Mouse (Mus musculus) hindbrain, embryonic 11.5 days (tissue): ENCODE results near the gene Galm. TPM values are rescaled to one million over a fixed set of nuclear protein-coding genes. Genes with fewer than 3 reads are reported as not detected.
A peak's percentile ranks its signal among the peaks of the same experiment; 100 is the strongest.

ENCODE experiments used
- ATAC-seq: fragments of 200-750 bp; cut with Nextera tagmentation; 2 replicates; pipeline ENCODE4 v1.8.0; 2017; ENCODE audit warnings: mild to moderate bottlenecking, moderate TSS enrichment, moderate library complexity; ENCODE audit not compliant: low FRiP score
- DNase-seq: peaks from one replicate; pipeline ENCODE4 v3.0.0-alpha.2; 2015; ENCODE audit warnings: low spot score
- H3K27ac ChIP-seq: fragments of 300-500 bp; sonication (generic); 2 replicates; pipeline ENCODE4 v1.5.1; 2014; ENCODE audit warnings: mild to moderate bottlenecking, low read depth, low read length
- H3K27me3 ChIP-seq: fragments of 300-500 bp; sonication (generic); 2 replicates; pipeline ENCODE4 v1.6.1; 2014; ENCODE audit warnings: mild to moderate bottlenecking, low read length, moderate library complexity, mixed read lengths; ENCODE audit not compliant: control insufficient read depth, insufficient read depth
- H3K36me3 ChIP-seq: fragments of 300-500 bp; sonication (generic); 2 replicates; pipeline ENCODE4 v1.6.1; 2014; ENCODE audit warnings: mild to moderate bottlenecking, low read length, moderate library complexity, mixed read lengths; ENCODE audit not compliant: control insufficient read depth, insufficient read depth
- H3K4me1 ChIP-seq: fragments of 300-500 bp; sonication (generic); replicated peaks from 2 replicates; pipeline ENCODE4 v1.6.1; 2014; ENCODE audit warnings: low read length, mixed read lengths; ENCODE audit not compliant: control insufficient read depth, insufficient read depth
- H3K4me2 ChIP-seq: fragments of 300-500 bp; sonication (generic); replicated peaks from 2 replicates; pipeline ENCODE4 v1.6.1; 2014; ENCODE audit warnings: mild to moderate bottlenecking, low read depth, low read length
- H3K4me3 ChIP-seq: fragments of 300-500 bp; sonication (generic); 2 replicates; pipeline ENCODE4 v1.5.1; 2014; ENCODE audit warnings: low read depth, low read length
- H3K9ac ChIP-seq: fragments of 300-500 bp; sonication (generic); 2 replicates; pipeline ENCODE4 v1.6.1; 2014; ENCODE audit warnings: low read depth, low read length
- H3K9me3 ChIP-seq: fragments of 300-500 bp; sonication (generic); 2 replicates; pipeline ENCODE4 v1.6.1; 2016; ENCODE audit warnings: low read length; ENCODE audit not compliant: control insufficient read depth
- WGBS: fragments of 180-500 bp; shearing (Covaris S2); extraction: QIAGEN DNeasy Blood & Tissue Kit; methylation state at CpG from one replicate; pipeline ENCODE4 v1.1.7; 2014; 5-methylcytosine and 5-hydroxymethylcytosine counted together
- polyA plus RNA-seq: library from polyadenylated mRNA; unstranded; fragments of >200 nt; fragmentation: Nextera tagmentation; extraction: Ambion mirVana; gene quantifications from 2 replicates; pipeline ENCODE4 v1.2.1, GENCODE M21; 2014

Gene Galm
- polyA plus RNA-seq: 7.8 and 9.1 TPM in 2 replicates

GRCm38 (mm10) chr17:80127331-80128251 is at the start of gene Galm:
Gene Galm, plus strand, starts transcription at chr17:80127471.
- Histone ChIP-seq H3K4me2 (peak within 1 kb of the TSS; percentile 66), H3K9ac (peak within 1 kb of the TSS; percentile 55), H3K27ac (no peak within 1 kb of the TSS), H3K9me3 (no peaks in the 10 kb centered on the region), H3K36me3 (no peaks in the 10 kb centered on the region), H3K27me3 (no peaks in the 10 kb centered on the region), H3K4me3 (peak within 1 kb of the TSS; percentile 47), H3K4me1 (no peaks in the 10 kb centered on the region)
- DNase-seq (peak; percentile 61), ATAC-seq (peak; percentile 81)
- 7% methylated on average over 30 of the region's 30 CpGs for WGBS

GRCm38 (mm10) chr17:80078726-80079125 is 48.5 kb upstream of the Galm start:
- H3K4me1 ChIP-seq: no peaks in the 10 kb centered on the region
- no peak for DNase-seq
- no peaks in the 10 kb centered on the region for H3K9me3 ChIP-seq
- H3K27ac ChIP-seq: no peak overlapping the region
- H3K27me3 ChIP-seq: no peaks in the 10 kb centered on the region
- H3K9ac ChIP-seq: no peak overlapping the region
- WGBS: 87% methylated on average over 4 of the region's 4 CpGs
- H3K36me3 ChIP-seq: no peaks in the 10 kb centered on the region
- no peak overlapping the region for H3K4me3 ChIP-seq
- no peak overlapping the region for H3K4me2 ChIP-seq
- ATAC-seq: no peak

GRCm38 (mm10) chr17:80083223-80083622 is 44.0 kb upstream of the Galm start:
- no peaks in the 10 kb centered on the region for H3K4me1 ChIP-seq
- H3K4me3 ChIP-seq: no peak overlapping the region
- no peak overlapping the region for H3K27ac ChIP-seq
- no peaks in the 10 kb centered on the region for H3K36me3 ChIP-seq
- 83% methylated on average over 6 of the region's 6 CpGs for WGBS
- ATAC-seq: no peak
- no peak overlapping the region for H3K9ac ChIP-seq
- no peaks in the 10 kb centered on the region for H3K27me3 ChIP-seq
- no peaks in the 10 kb centered on the region for H3K9me3 ChIP-seq
- H3K4me2 ChIP-seq: no peak overlapping the region
- DNase-seq: no peak

GRCm38 (mm10) chr17:80084424-80084823 is 42.8 kb upstream of the Galm start:
- no peak overlapping the region for H3K27ac ChIP-seq
- no peak for DNase-seq
- no peak overlapping the region for H3K4me3 ChIP-seq
- H3K9me3 ChIP-seq: no peaks in the 10 kb centered on the region
- no peak overlapping the region for H3K9ac ChIP-seq
- H3K4me1 ChIP-seq: no peaks in the 10 kb centered on the region
- H3K36me3 ChIP-seq: no peaks in the 10 kb centered on the region
- WGBS: 86% methylated on average over 9 of the region's 9 CpGs
- no peaks in the 10 kb centered on the region for H3K27me3 ChIP-seq
- no peak for ATAC-seq
- no peak overlapping the region for H3K4me2 ChIP-seq

- DNase-seq: no peak
- Histone ChIP-seq H3K9me3 (no peaks in the 10 kb centered on the region), H3K36me3 (no peaks in the 10 kb centered on the region), H3K27me3 (no peaks in the 10 kb centered on the region), H3K4me1 (no peaks in the 10 kb centered on the region), H3K4me2 (no peak overlapping the region), H3K27ac (no peak overlapping the region), H3K4me3 (no peak overlapping the region), H3K9ac (no peak overlapping the region)
- WGBS: 93% methylated on average over 11 of the region's 11 CpGs
- ATAC-seq: no peak
These were observed 40.7 kb upstream of the Galm start for GRCm38 (mm10) chr17:80086591-80086990.

GRCm38 (mm10) chr17:80088168-80088567 is 39.1 kb upstream of the Galm start:
- no peaks in the 10 kb centered on the region for H3K36me3 ChIP-seq
- ATAC-seq: no peak
- H3K4me2 ChIP-seq: no peak overlapping the region
- no peaks in the 10 kb centered on the region for H3K9me3 ChIP-seq
- no peak for DNase-seq
- WGBS: 90% methylated on average over 3 of the region's 3 CpGs
- no peaks in the 10 kb centered on the region for H3K4me1 ChIP-seq
- H3K9ac ChIP-seq: no peak overlapping the region
- no peak overlapping the region for H3K27ac ChIP-seq
- H3K27me3 ChIP-seq: no peaks in the 10 kb centered on the region
- no peak overlapping the region for H3K4me3 ChIP-seq

- H3K4me2 ChIP-seq: no peak overlapping the region
- H3K4me1 ChIP-seq: no peaks in the 10 kb centered on the region
- WGBS: 79% methylated on average over 4 of the region's 4 CpGs
- H3K9ac ChIP-seq: no peak overlapping the region
- H3K36me3 ChIP-seq: no peaks in the 10 kb centered on the region
- H3K9me3 ChIP-seq: no peaks in the 10 kb centered on the region
- H3K27me3 ChIP-seq: no peaks in the 10 kb centered on the region
- H3K27ac ChIP-seq: no peak overlapping the region
- H3K4me3 ChIP-seq: no peak overlapping the region
- ATAC-seq (no peak), DNase-seq (no peak)
These were observed 36.7 kb upstream of the Galm start for GRCm38 (mm10) chr17:80090551-80090950.

GRCm38 (mm10) chr17:80091879-80092549 is 35.3 kb upstream of the Galm start:
- Histone ChIP-seq H3K4me2 (no peak overlapping the region), H3K4me3 (no peak overlapping the region), H3K9me3 (no peaks in the 10 kb centered on the region), H3K27ac (no peak overlapping the region), H3K27me3 (no peaks in the 10 kb centered on the region), H3K36me3 (no peaks in the 10 kb centered on the region), H3K9ac (no peak overlapping the region), H3K4me1 (peaks cover 3% of the 10 kb centered on the region; the same call in 1 of the 2 replicates)
- ATAC-seq (no peak), DNase-seq (no peak)
- WGBS: 54% methylated on average over 6 of the region's 6 CpGs
